ENCODE assay signal across 13 mouse cellular contexts in the genomic region with DNA sequence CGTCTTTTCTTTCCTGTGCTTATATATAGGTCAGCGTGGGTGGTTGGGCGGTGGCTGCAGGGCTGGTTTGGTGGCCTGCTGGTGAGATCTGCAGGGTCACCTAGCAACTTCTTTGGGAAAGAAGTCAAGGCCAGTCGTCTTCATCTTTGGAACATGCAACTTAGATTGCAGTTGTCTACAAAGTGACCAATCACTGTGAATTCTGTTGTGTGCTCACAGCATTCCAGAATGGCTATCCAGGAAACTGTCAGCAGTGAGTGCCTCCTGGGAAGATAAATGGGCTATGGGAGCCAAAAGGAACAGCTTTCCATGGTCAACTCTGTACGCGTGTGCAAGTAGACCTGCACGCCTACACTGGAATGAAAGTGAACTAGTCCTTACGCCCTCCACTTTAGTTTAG. TPM values are rescaled to one million over a fixed set of nuclear protein-coding genes. Genes with fewer than 3 reads are reported as not detected.
DNase-seq lines count a peak whose midpoint lies in the region; ATAC-seq lines count a peak whose summit lies in the region.
"Had no signal": no experiment of that assay in that cellular context is flagged by ENCODE, and none has a peak within 500 bp of the region (broad histone marks: within the 10 kb centered on the region; RNA-seq: fewer than 3 reads in every experiment).

No protein-coding gene starts in this region.

- no peaks in the 10 kb centered on the region; the same call in 1 of the 2 replicates for H3K4me1 ChIP-seq in kidney, embryonic 15.5 days
- H3K4me1 ChIP-seq: forebrain, embryonic 10.5 days; stomach, embryonic 15.5 days had no signal

- no peak overlapping the region for H3K27ac ChIP-seq in kidney, embryonic 15.5 days
- H3K27ac ChIP-seq: forebrain, embryonic 10.5 days; layer of hippocampus, adult 2 months; stomach, embryonic 15.5 days had no signal

- H3K27me3 ChIP-seq in kidney, embryonic 15.5 days, result no peaks in the 10 kb centered on the region
- H3K27me3 ChIP-seq: stomach, embryonic 15.5 days had no signal

- H3K36me3 ChIP-seq in kidney, embryonic 15.5 days, result no peaks in the 10 kb centered on the region
- H3K36me3 ChIP-seq: forebrain, embryonic 10.5 days; stomach, embryonic 15.5 days had no signal

- no peaks in the 10 kb centered on the region for H3K9me3 ChIP-seq in kidney, embryonic 15.5 days (replicated peaks)
- H3K9me3 ChIP-seq: forebrain, embryonic 10.5 days; stomach, embryonic 15.5 days had no signal

- 56% methylated on average over 8 of the region's 8 CpGs for WGBS in kidney, embryonic 15.5 days

- ATAC-seq in kidney, embryonic 15.5 days (replicated peaks; ENCODE audit: low FRiP score), result no peak
- no peak for ATAC-seq in erythroid progenitor cell, adult 5-6 weeks (replicated peaks; ENCODE audit: low FRiP score, poor library complexity, severe bottlenecking)

- no peak overlapping the region for H3K4me3 ChIP-seq in kidney, embryonic 15.5 days (replicated peaks)
- H3K4me3 ChIP-seq: forebrain, embryonic 10.5 days; layer of hippocampus, adult 2 months; stomach, embryonic 15.5 days had no signal

- no peak overlapping the region for H3K9ac ChIP-seq in kidney, embryonic 15.5 days
- H3K9ac ChIP-seq: stomach, embryonic 15.5 days had no signal

- no peak overlapping the region for H3K4me2 ChIP-seq in kidney, embryonic 15.5 days
- H3K4me2 ChIP-seq: stomach, embryonic 15.5 days had no signal

- DNase-seq in cerebellum, postnatal 10 days, result peak; percentile 8 to 10
- DNase-seq in cerebellum, adult 9-10 months, result no peak
- DNase-seq in kidney, postnatal 10 days, result peak; percentile 9
- peak; percentile 12 for DNase-seq in urinary bladder, postnatal 14 days (ENCODE audit: low spot score)
- no peak for DNase-seq in urinary bladder, postnatal 36 days (ENCODE audit: low spot score in 2 of 2)
- DNase-seq in gastrocnemius, adult 8-10 months (ENCODE audit: low spot score in 2 of 2), result no peak
- DNase-seq: midbrain, embryonic 14.5 days; right cerebral cortex, postnatal 4 days had no signal

RNA-seq across cellular contexts. Expression of gene Cdyl, which starts 26.6 kb away (rescaled TPM):
- polyA plus RNA-seq in kidney, embryonic 15.5 days (2015; fragmentation: Nextera tagmentation; extraction: Ambion mirVana), result 13.0 and 13.1 TPM in 2 replicates
- 46.9 and 61.6 TPM in 2 replicates for total RNA-seq in erythroid progenitor cell, adult 5-6 weeks (2015; ENCODE audit: low replicate concordance)
- 48.0 and 77.5 TPM in 2 replicates for total RNA-seq in erythroid progenitor cell, adult 5-6 weeks (2017; ENCODE audit: low replicate concordance)
- total RNA-seq in gastrocnemius, adult 8-10 months (2022), result 1 to 10 TPM; 4.7 to 5.7 (median 5.4) TPM

Comparison
In these comparisons a context has a peak if more than half of its experiments do, and no peak if none do; other contexts are left out.
1. DNase-seq: peak in cerebellum, postnatal 10 days (2 of 2), kidney, postnatal 10 days (single experiment) and urinary bladder, postnatal 14 days (single experiment); none in cerebellum, adult 9-10 months (single experiment), urinary bladder, postnatal 36 days (0 of 2) and gastrocnemius, adult 8-10 months (0 of 2).
2. RNA of gene Cdyl, which starts 26.6 kb away (total RNA-seq): 46.9 to 77.5 TPM in erythroid progenitor cell, adult 5-6 weeks; 4.7 to 5.7 TPM in gastrocnemius, adult 8-10 months; every median in the first group is over 4 times any median in the second.